Mouse (Mus musculus) frontal cortex, postnatal 36 days (tissue): Measurements from ENCODE around the gene Wdsub1.

Experiments
- DNase-seq, 2 experiments: peaks; one replicate each; pipeline ENCODE4 v3.0.0; 2022; ENCODE audit warnings: low spot score in 2 of 2

Wdsub1 gene

GRCm38 (mm10) chr2:59841944-59842343 lies 40.4 kb downstream of the Wdsub1 start:
- no peak for DNase-seq

GRCm38 (mm10) chr2:59841189-59841939 lies 41.0 kb downstream of the Wdsub1 start:
- no peak for DNase-seq

GRCm38 (mm10) chr2:59840191-59840590 lies 42.2 kb downstream of the Wdsub1 start:
- DNase-seq: no peak

- DNase-seq: no peak
Measured at GRCm38 (mm10) chr2:59839755-59840154, 42.6 kb downstream of the Wdsub1 start.

GRCm38 (mm10) chr2:59838825-59839224 lies 43.6 kb downstream of the Wdsub1 start:
- no peak for DNase-seq

- no peak for DNase-seq
Measured at GRCm38 (mm10) chr2:59831831-59832230, 50.6 kb downstream of the Wdsub1 start.

- no peak for DNase-seq
Measured at GRCm38 (mm10) chr2:59830940-59831339, 51.5 kb downstream of the Wdsub1 start.

- peak in 1 of 2 experiments; percentile 9 for DNase-seq
Measured at GRCm38 (mm10) chr2:59830151-59830550, 52.2 kb downstream of the Wdsub1 start.

- no peak for DNase-seq
Measured at GRCm38 (mm10) chr2:59829718-59830117, 52.7 kb downstream of the Wdsub1 start.

GRCm38 (mm10) chr2:59828777-59829508 lies 53.4 kb downstream of the Wdsub1 start:
- peak; percentile 14 to 34 for DNase-seq

GRCm38 (mm10) chr2:59828103-59828655 lies 54.2 kb downstream of the Wdsub1 start:
- peak in 1 of 2 experiments; percentile 21 for DNase-seq

GRCm38 (mm10) chr2:59825380-59825779 lies 57.0 kb downstream of the Wdsub1 start:
- DNase-seq: no peak

GRCm38 (mm10) chr2:59824289-59824688 lies 58.1 kb downstream of the Wdsub1 start:
- DNase-seq: peak in 1 of 2 experiments; percentile 7

- DNase-seq: no peak
Measured at GRCm38 (mm10) chr2:59821044-59821443, 61.3 kb downstream of the Wdsub1 start.

- DNase-seq: no peak
Measured at GRCm38 (mm10) chr2:59820088-59820487, 62.3 kb downstream of the Wdsub1 start.

- no peak for DNase-seq
Measured at GRCm38 (mm10) chr2:59819415-59819814, 63.0 kb downstream of the Wdsub1 start.

GRCm38 (mm10) chr2:59818663-59819062 lies 63.7 kb downstream of the Wdsub1 start:
- no peak for DNase-seq

GRCm38 (mm10) chr2:59814997-59815396 lies 67.4 kb downstream of the Wdsub1 start:
- no peak for DNase-seq

- no peak for DNase-seq
Measured at GRCm38 (mm10) chr2:59813457-59813856, 68.9 kb downstream of the Wdsub1 start.

- DNase-seq: no peak
Measured at GRCm38 (mm10) chr2:59812641-59813040, 69.8 kb downstream of the Wdsub1 start.

- DNase-seq: no peak
Measured at GRCm38 (mm10) chr2:59811247-59811646, 71.1 kb downstream of the Wdsub1 start.

- DNase-seq: no peak
Measured at GRCm38 (mm10) chr2:59810039-59810438, 72.4 kb downstream of the Wdsub1 start.

GRCm38 (mm10) chr2:59808608-59809007 lies 73.8 kb downstream of the Wdsub1 start:
- no peak for DNase-seq
